In genomic region chr19:7422656-7423027, GRCm38 (mm10) we compare ENCODE assay signal across 8 mouse cellular contexts. TPM values are rescaled to one million over a fixed set of nuclear protein-coding genes. Genes with fewer than 3 reads are reported as not detected.
DNase-seq lines count a peak whose midpoint lies in the region; ATAC-seq and TF ChIP-seq lines count a peak whose summit lies in the region.

No protein-coding gene starts in this region.

- peak overlapping the region; percentile 29 for H3K4me3 ChIP-seq in lung, adult 2 months (replicated peaks; ENCODE audit: extremely low read depth, low read depth, low read length)
- H3K4me3 ChIP-seq in forebrain, embryonic 12.5 days (replicated peaks): peak overlapping the region; percentile 32
- H3K4me3 ChIP-seq in limb, embryonic 11.5 days (ENCODE audit: low read depth, low read length): peak overlapping the region; percentile 12
- peak overlapping the region; percentile 27 for H3K4me3 ChIP-seq in olfactory bulb, adult 2 months (ENCODE audit: insufficient read depth, low read depth, low read length)

- 37% methylated on average over 35 of the region's 35 CpGs for WGBS in lung, adult 2 months
- WGBS in forebrain, embryonic 12.5 days: 5% methylated on average over 35 of the region's 35 CpGs
- WGBS in limb, embryonic 11.5 days: 8% methylated on average over 32 of the region's 35 CpGs
- WGBS in olfactory bulb, adult 2 months: 15% methylated on average over 35 of the region's 35 CpGs

- DNase-seq in lung, adult 2 months: peak; percentile 28
- DNase-seq in lung, postnatal 14 days: no peak
- DNase-seq in limb, embryonic 11.5 days (ENCODE audit: low spot score): peak; percentile 63
- no peak for DNase-seq in spleen, postnatal 14 days (ENCODE audit: low spot score in 2 of 2)
- DNase-seq in cerebellum, adult 9-11 months: no peak
- no peak for DNase-seq in cerebellum, adult 11 months

- no peak for TF ChIP-seq CTCF in lung, adult 2 months (IDR thresholded peaks at IDR 0.05; ENCODE audit: insufficient read depth, low read length)
- no peak for TF ChIP-seq CTCF in olfactory bulb, adult 2 months (IDR thresholded peaks at IDR 0.05; ENCODE audit: insufficient read depth, low read depth, low read length)

- peak overlapping the region; percentile 86 for H3K27ac ChIP-seq in forebrain, embryonic 12.5 days
- H3K27ac ChIP-seq in limb, embryonic 11.5 days (replicated peaks; ENCODE audit: low read depth, low read length): peak overlapping the region; percentile 30
- H3K27ac ChIP-seq in olfactory bulb, adult 2 months (ENCODE audit: insufficient read depth, low read depth, low read length): no peak overlapping the region

- no peak for TF ChIP-seq POLR2A in lung, adult 2 months (IDR thresholded peaks at IDR 0.05; ENCODE audit: borderline replicate concordance, extremely low read depth, low read depth, low read length)
- no peak for TF ChIP-seq POLR2A in olfactory bulb, adult 2 months (IDR thresholded peaks at IDR 0.05; ENCODE audit: insufficient read depth, low read depth, low read length)

- no peaks in the 10 kb centered on the region for H3K9me3 ChIP-seq in forebrain, embryonic 12.5 days
- no peaks in the 10 kb centered on the region for H3K9me3 ChIP-seq in limb, embryonic 11.5 days (ENCODE audit: control insufficient read depth, low read length)

- H3K4me2 ChIP-seq in forebrain, embryonic 12.5 days: peak overlapping the region; percentile 74
- peak overlapping the region; percentile 34 for H3K4me2 ChIP-seq in limb, embryonic 11.5 days (ENCODE audit: low read depth, severe bottlenecking)

- H3K9ac ChIP-seq in forebrain, embryonic 12.5 days: peak overlapping the region; percentile 99
- peak overlapping the region; percentile 35 for H3K9ac ChIP-seq in limb, embryonic 11.5 days (ENCODE audit: low read length)

- peak; percentile 2; the same call in 1 of the 2 replicates for ATAC-seq in forebrain, embryonic 12.5 days (ENCODE audit: low FRiP score)
- ATAC-seq in limb, embryonic 11.5 days (ENCODE audit: insufficient number of reproducible peaks, low FRiP score, low TSS enrichment, low read depth): no peak

- peaks cover 8% of the 10 kb centered on the region for H3K4me1 ChIP-seq in lung, adult 2 months (ENCODE audit: control insufficient read depth, insufficient read depth, low read length)
- H3K4me1 ChIP-seq in forebrain, embryonic 12.5 days: peaks cover 65% of the 10 kb centered on the region
- peaks cover 51% of the 10 kb centered on the region for H3K4me1 ChIP-seq in limb, embryonic 11.5 days (ENCODE audit: control insufficient read depth, insufficient read depth, low read length)
- H3K4me1 ChIP-seq in olfactory bulb, adult 2 months (ENCODE audit: control insufficient read depth, insufficient read depth, low read length): peaks cover 41% of the 10 kb centered on the region

- no peaks in the 10 kb centered on the region for H3K27me3 ChIP-seq in forebrain, embryonic 12.5 days
- H3K27me3 ChIP-seq in limb, embryonic 11.5 days (ENCODE audit: control insufficient read depth, insufficient read depth, low read length): no peaks in the 10 kb centered on the region

- H3K36me3 ChIP-seq in forebrain, embryonic 12.5 days (replicated peaks): peaks cover 78% of the 10 kb centered on the region
- peaks cover 26% of the 10 kb centered on the region for H3K36me3 ChIP-seq in limb, embryonic 11.5 days (ENCODE audit: control insufficient read depth, insufficient read depth, low read length)

RNA-seq across cellular contexts. Expression of gene 2700081O15Rik, which starts 5.2 kb away (rescaled TPM):
- polyA plus RNA-seq in lung, adult 2 months (2012; rRNA removed): 26.2 and 36.7 TPM in 2 replicates
- polyA plus RNA-seq in forebrain, embryonic 12.5 days (2016; fragmentation: Nextera tagmentation; extraction: Ambion mirVana): 16.3 and 18.6 TPM in 2 replicates
- polyA plus RNA-seq in limb, embryonic 11.5 days (2014; fragmentation: Nextera tagmentation; extraction: Ambion mirVana): 10.4 and 10.6 TPM in 2 replicates
- polyA plus RNA-seq in olfactory bulb, adult 2 months (2012; ENCODE audit: insufficient read depth, insufficient read length, low replicate concordance, missing spikeins): 113 TPM in 1 of 2 replicates, not detected in the other

RNA-seq across cellular contexts. Expression of gene Spindoc, which starts 39.8 kb away (rescaled TPM):
- 19.0 and 19.3 TPM in 2 replicates for polyA plus RNA-seq in lung, adult 2 months (2012; rRNA removed)
- 41.9 and 42.4 TPM in 2 replicates for polyA plus RNA-seq in forebrain, embryonic 12.5 days (2016; fragmentation: Nextera tagmentation; extraction: Ambion mirVana)
- 35.1 and 47.9 TPM in 2 replicates for polyA plus RNA-seq in limb, embryonic 11.5 days (2014; fragmentation: Nextera tagmentation; extraction: Ambion mirVana)
- not detected in 2 replicates for polyA plus RNA-seq in olfactory bulb, adult 2 months (2012; ENCODE audit: insufficient read depth, insufficient read length, low replicate concordance, missing spikeins)

Comparison
In these comparisons a context has a peak if more than half of its experiments do, and no peak if none do; other contexts are left out.
1. DNase-seq: peak in lung, adult 2 months (single experiment) and limb, embryonic 11.5 days (single experiment); none in lung, postnatal 14 days (single experiment), spleen, postnatal 14 days (0 of 2), cerebellum, adult 9-11 months (single experiment) and cerebellum, adult 11 months (single experiment).
2. Peak in every context shown above with its lines, with median percentiles within 50 percentile points of each other: H3K4me3 ChIP-seq.